Mouse (Mus musculus): ENCODE measurements at regions not wholly inside any gene's neighbourhood (a gene's known extent, or its start where the extent isn't known, plus 50 kb on each side); places are given as distances from the start of the nearest gene placed in this dataset.
A peak's percentile ranks its signal among the peaks of the same experiment; 100 is the strongest.
"Not testable (repeated sequence)": the region's sequence is repeated elsewhere in the genome, so short reads cannot be mapped to it uniquely, and the experiment has no call there.

DNA sequence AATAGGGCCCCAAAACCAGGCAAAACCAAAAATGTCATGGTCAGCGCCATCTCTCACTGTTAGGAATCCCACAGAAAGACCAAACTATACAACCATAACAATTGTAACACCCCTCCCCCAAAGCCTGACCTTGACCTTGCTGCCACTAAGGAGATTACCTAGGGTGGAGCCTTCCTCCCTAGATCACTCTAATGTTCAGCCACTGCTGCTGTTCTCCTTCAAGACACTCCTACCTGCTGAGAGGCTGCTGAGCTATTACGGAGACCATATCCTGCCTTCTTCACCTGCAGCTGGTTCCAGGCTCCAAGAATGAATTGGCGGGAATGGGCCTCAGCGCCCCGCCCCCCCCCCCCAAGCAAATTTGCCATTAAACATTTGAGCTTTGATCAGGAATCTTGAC is 1205.5 kb upstream of the Alcam start:
- H3K36me3 ChIP-seq (replicated peaks), result no peaks in the 10 kb centered on the region
- no peaks in the 10 kb centered on the region for H3K4me1 ChIP-seq (ENCODE audit: insufficient read depth, low read depth, low read length)
- TF ChIP-seq GATA2 (IDR thresholded peaks at IDR 0.05; ENCODE audit: borderline replicate concordance, low read depth, low read length) (no peak), POLR2AphosphoS5 (IDR thresholded peaks at IDR 0.05; ENCODE audit: insufficient replicate concordance, low read depth, low read length) (no peak), GATA1 (IDR thresholded peaks at IDR 0.05; ENCODE audit: borderline replicate concordance, low read length) (no peak), CTCF (IDR thresholded peaks at IDR 0.05; ENCODE audit: low read depth, low read length) (no peak), TAL1 (conservative IDR thresholded peaks at IDR 0.05; ENCODE audit: low read depth, low read length) (no peak)
- H3K9me3 ChIP-seq (replicated peaks), result no peaks in the 10 kb centered on the region
- H3K4me3 ChIP-seq (ENCODE audit: low read depth, low read length), result no peak overlapping the region
- DNase-seq (ENCODE audit: low spot score) (no peak), ATAC-seq (ENCODE audit: extremely low read depth, insufficient number of reproducible peaks, low FRiP score, poor library complexity, severe bottlenecking) (no peak)
- no peaks in the 10 kb centered on the region for H3K27me3 ChIP-seq (ENCODE audit: insufficient read depth, low read length)

DNA sequence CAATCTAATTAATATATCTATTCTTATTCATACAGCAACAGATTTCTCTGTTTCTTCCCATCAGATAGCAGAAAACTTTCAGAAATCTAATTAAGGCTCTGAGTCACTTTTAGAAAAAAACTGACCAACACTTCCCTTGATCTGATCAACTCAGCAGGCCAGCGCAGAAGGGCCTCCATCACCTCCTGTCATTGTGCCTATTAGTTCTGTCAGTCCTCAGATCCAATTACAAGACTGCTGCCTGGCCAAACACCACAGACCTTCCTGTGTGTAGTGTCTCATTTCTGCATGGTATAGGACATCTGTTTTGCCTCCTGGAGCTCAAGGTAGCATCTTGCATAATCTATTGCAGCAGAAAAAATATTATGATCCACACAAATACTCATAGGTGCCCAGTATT is 1184.3 kb upstream of the Alcam start:
- Histone ChIP-seq H3K4me1 (ENCODE audit: insufficient read depth, low read depth, low read length) (no peaks in the 10 kb centered on the region), H3K36me3 (replicated peaks) (no peaks in the 10 kb centered on the region), H3K27me3 (ENCODE audit: insufficient read depth, low read length) (no peaks in the 10 kb centered on the region), H3K4me3 (ENCODE audit: low read depth, low read length) (no peak overlapping the region), H3K9me3 (replicated peaks) (no peaks in the 10 kb centered on the region)
- DNase-seq (ENCODE audit: low spot score), result no peak
- ATAC-seq (ENCODE audit: extremely low read depth, insufficient number of reproducible peaks, low FRiP score, poor library complexity, severe bottlenecking), result no peak
- TF ChIP-seq GATA2 (IDR thresholded peaks at IDR 0.05; ENCODE audit: borderline replicate concordance, low read depth, low read length), result no peak
- TF ChIP-seq TAL1 (conservative IDR thresholded peaks at IDR 0.05; ENCODE audit: low read depth, low read length), result no peak
- no peak for TF ChIP-seq GATA1 (IDR thresholded peaks at IDR 0.05; ENCODE audit: borderline replicate concordance, low read length)
- TF ChIP-seq CTCF (IDR thresholded peaks at IDR 0.05; ENCODE audit: low read depth, low read length), result no peak
- no peak for TF ChIP-seq POLR2AphosphoS5 (IDR thresholded peaks at IDR 0.05; ENCODE audit: insufficient replicate concordance, low read depth, low read length)

DNA sequence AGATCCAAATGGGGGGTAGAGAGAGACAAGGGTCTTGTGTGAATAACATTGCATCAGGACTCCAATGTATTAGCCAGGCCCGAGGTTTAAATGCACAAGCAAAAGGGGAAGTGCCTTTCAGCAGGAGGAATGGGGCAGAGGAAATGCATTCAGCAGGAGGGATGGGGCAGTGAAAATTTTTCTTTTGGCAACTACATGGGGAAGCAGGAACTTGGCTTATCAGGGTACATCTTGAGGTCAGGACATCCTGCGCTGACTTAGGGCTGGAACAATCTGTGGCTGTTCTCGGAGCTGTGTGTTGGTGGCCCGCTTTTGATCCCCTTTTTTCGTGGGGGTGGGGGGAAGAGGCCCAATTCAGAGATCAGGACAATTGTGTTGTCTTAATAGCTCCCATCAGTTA is 1147.8 kb upstream of the Alcam start:
- H3K9me3 ChIP-seq (replicated peaks); DNase-seq (ENCODE audit: low spot score); ATAC-seq (ENCODE audit: extremely low read depth, insufficient number of reproducible peaks, low FRiP score, poor library complexity, severe bottlenecking); H3K4me3 ChIP-seq (ENCODE audit: low read depth, low read length); H3K27me3 ChIP-seq (ENCODE audit: insufficient read depth, low read length); H3K4me1 ChIP-seq (ENCODE audit: insufficient read depth, low read depth, low read length); H3K36me3 ChIP-seq (replicated peaks): not testable (repeated sequence)

DNA sequence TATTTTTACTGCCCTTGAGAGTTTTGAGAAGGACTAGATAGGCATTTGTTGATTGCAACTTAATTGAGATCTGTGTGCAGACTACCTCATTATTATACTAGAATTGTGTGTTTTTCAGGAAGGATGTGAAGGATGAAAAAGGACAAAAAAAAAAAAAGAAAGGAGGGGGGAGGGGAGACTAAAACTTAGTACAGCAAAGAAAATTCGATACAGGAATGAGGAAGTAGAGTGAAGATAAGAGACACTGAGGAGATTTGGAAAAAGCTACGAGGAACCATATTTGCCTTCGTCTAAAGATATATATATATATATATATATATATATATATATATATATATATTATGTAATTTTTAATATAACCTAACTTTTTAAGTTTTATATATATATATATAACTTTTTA is 1144.3 kb upstream of the Alcam start:
- H3K4me1 ChIP-seq (ENCODE audit: insufficient read depth, low read depth, low read length), result no peaks in the 10 kb centered on the region; the same call in 1 of the 2 replicates
- no peak overlapping the region for H3K4me3 ChIP-seq (ENCODE audit: low read depth, low read length)
- ATAC-seq (ENCODE audit: extremely low read depth, insufficient number of reproducible peaks, low FRiP score, poor library complexity, severe bottlenecking) (peak; percentile 47; the same call in 1 of the 2 replicates), DNase-seq (ENCODE audit: low spot score) (no peak)
- TF ChIP-seq TAL1 (conservative IDR thresholded peaks at IDR 0.05; ENCODE audit: low read depth, low read length) (no peak), CTCF (IDR thresholded peaks at IDR 0.05; ENCODE audit: low read depth, low read length) (no peak), POLR2AphosphoS5 (IDR thresholded peaks at IDR 0.05; ENCODE audit: insufficient replicate concordance, low read depth, low read length) (no peak), GATA2 (IDR thresholded peaks at IDR 0.05; ENCODE audit: borderline replicate concordance, low read depth, low read length) (no peak), GATA1 (IDR thresholded peaks at IDR 0.05; ENCODE audit: borderline replicate concordance, low read length) (no peak)
- H3K9me3 ChIP-seq (replicated peaks), result no peaks in the 10 kb centered on the region
- no peaks in the 10 kb centered on the region for H3K27me3 ChIP-seq (ENCODE audit: insufficient read depth, low read length)
- no peaks in the 10 kb centered on the region for H3K36me3 ChIP-seq (replicated peaks)

DNA sequence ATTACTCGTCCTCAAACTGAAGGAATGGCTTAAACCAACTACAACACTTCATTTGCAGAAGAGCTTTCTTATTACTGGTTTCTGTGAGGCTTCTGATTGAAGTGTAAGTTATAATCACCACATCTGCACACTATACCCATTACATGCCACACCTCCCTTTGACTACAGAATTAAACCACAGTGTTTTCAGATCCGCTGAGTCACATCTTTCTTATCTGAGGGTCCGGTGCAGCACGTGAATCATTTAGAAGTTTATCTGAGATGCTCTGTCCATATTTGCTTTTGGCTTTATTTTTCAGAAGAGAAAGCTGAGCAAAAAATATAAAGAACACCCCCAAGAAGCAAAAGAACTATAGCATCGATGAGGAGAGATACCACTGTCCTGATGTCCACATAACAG is 1111.8 kb upstream of the Alcam start:
- Histone ChIP-seq H3K9me3 (replicated peaks) (no peaks in the 10 kb centered on the region), H3K4me1 (ENCODE audit: insufficient read depth, low read depth, low read length) (peaks cover 5% of the 10 kb centered on the region; the same call in 1 of the 2 replicates), H3K27me3 (ENCODE audit: insufficient read depth, low read length) (no peaks in the 10 kb centered on the region), H3K36me3 (replicated peaks) (no peaks in the 10 kb centered on the region), H3K4me3 (ENCODE audit: low read depth, low read length) (no peak overlapping the region)
- no peak for DNase-seq (ENCODE audit: low spot score)
- TF ChIP-seq TAL1 (conservative IDR thresholded peaks at IDR 0.05; ENCODE audit: low read depth, low read length) (no peak), CTCF (IDR thresholded peaks at IDR 0.05; ENCODE audit: low read depth, low read length) (no peak), POLR2AphosphoS5 (IDR thresholded peaks at IDR 0.05; ENCODE audit: insufficient replicate concordance, low read depth, low read length) (no peak), GATA1 (IDR thresholded peaks at IDR 0.05; ENCODE audit: borderline replicate concordance, low read length) (no peak), GATA2 (IDR thresholded peaks at IDR 0.05; ENCODE audit: borderline replicate concordance, low read depth, low read length) (no peak)
- peak; percentile 96 for ATAC-seq (ENCODE audit: extremely low read depth, insufficient number of reproducible peaks, low FRiP score, poor library complexity, severe bottlenecking)
